Mouse (Mus musculus) heart, embryonic 11.5 days (tissue): ENCODE measurements around the gene Abcc6. TPM values are rescaled to one million over a fixed set of nuclear protein-coding genes. Genes with fewer than 3 reads are reported as not detected.

Experiments used
- ATAC-seq: fragments of 200-750 bp; cut with Nextera tagmentation; replicated peaks from 2 replicates; pipeline ENCODE4 v1.8.0; 2017; ENCODE audit warnings: moderate library complexity; ENCODE audit not compliant: insufficient number of reproducible peaks, low FRiP score, low TSS enrichment
- H3K27ac ChIP-seq: fragments of 300-500 bp; sonication (generic); 2 replicates; pipeline ENCODE4 v1.5.1; 2014; ENCODE audit warnings: mild to moderate bottlenecking, low read depth, low read length
- H3K27me3 ChIP-seq: fragments of 300-500 bp; sonication (generic); 2 replicates; pipeline ENCODE4 v1.6.1; 2014; ENCODE audit warnings: mild to moderate bottlenecking, low read length, mixed read lengths; ENCODE audit not compliant: control insufficient read depth, insufficient read depth
- H3K36me3 ChIP-seq: fragments of 300-500 bp; sonication (generic); 2 replicates; pipeline ENCODE4 v1.6.1; 2014; ENCODE audit warnings: mild to moderate bottlenecking, low read length, moderate library complexity, mixed read lengths; ENCODE audit not compliant: control insufficient read depth, insufficient read depth
- H3K4me1 ChIP-seq: fragments of 300-500 bp; sonication (generic); 2 replicates; pipeline ENCODE4 v1.6.1; 2014; ENCODE audit warnings: low read length; ENCODE audit not compliant: control insufficient read depth, insufficient read depth
- H3K4me2 ChIP-seq: fragments of 300-500 bp; sonication (generic); 2 replicates; pipeline ENCODE4 v1.6.1; 2014; ENCODE audit warnings: mild to moderate bottlenecking, moderate library complexity
- H3K4me3 ChIP-seq: fragments of 300-500 bp; sonication (generic); 2 replicates; pipeline ENCODE4 v1.5.1; 2014; ENCODE audit warnings: low read depth, low read length
- H3K9ac ChIP-seq: fragments of 300-500 bp; sonication (generic); 2 replicates; pipeline ENCODE4 v1.6.1; 2014; ENCODE audit warnings: mild to moderate bottlenecking, low read depth, low read length, moderate library complexity
- H3K9me3 ChIP-seq: fragments of 300-500 bp; sonication (generic); replicated peaks from 2 replicates; pipeline ENCODE4 v1.6.1; 2016; ENCODE audit warnings: low read length; ENCODE audit not compliant: control insufficient read depth
- WGBS: fragments of 180-500 bp; shearing (Covaris S2); extraction: QIAGEN DNeasy Blood & Tissue Kit; methylation state at CpG from one replicate; pipeline ENCODE4 v1.1.7; 2014; ENCODE audit not compliant: insufficient replicate concordance; 5-methylcytosine and 5-hydroxymethylcytosine counted together
- polyA plus RNA-seq: library from polyadenylated mRNA; unstranded; fragments of >200 nt; fragmentation: Nextera tagmentation; extraction: Ambion mirVana; gene quantifications from 2 replicates; pipeline ENCODE4 v1.2.1, GENCODE M21; 2014

The Abcc6 gene
- 0.04 TPM in 2 replicates for polyA plus RNA-seq

DNA sequence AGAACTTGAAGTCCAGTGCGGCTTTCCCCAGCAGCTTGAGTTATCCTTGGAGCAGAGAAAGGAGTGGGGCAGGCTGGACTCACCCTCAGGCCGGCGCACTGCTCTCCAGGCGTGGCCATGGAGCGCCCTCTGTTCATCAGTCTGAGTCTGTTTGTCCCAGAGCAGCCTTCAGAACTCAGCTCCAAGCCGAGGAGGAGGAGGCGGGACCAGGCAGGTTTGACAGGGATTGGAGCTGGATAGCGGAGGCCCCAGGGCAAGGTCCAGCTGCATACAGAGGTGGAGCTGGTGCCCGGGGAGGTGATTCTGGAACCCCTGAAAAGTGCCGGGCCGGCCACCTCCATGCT, at the start of gene Abcc6:
Gene Abcc6, minus strand, starts transcription at position 158 of the 344 bp plus-strand sequence.
- Histone ChIP-seq H3K4me1 (peaks cover 9% of the 10 kb centered on the region), H3K9ac (peak within 1 kb of the TSS; percentile 49; the same call in 1 of the 2 replicates), H3K9me3 (no peaks in the 10 kb centered on the region), H3K27me3 (0 out of 2 replicates have a peak, but pooled peaks cover 3% of the 10 kb centered on the region), H3K4me3 (0 out of 2 replicates have a peak within 1 kb of the TSS, but pooled peaks have one; percentile 10), H3K27ac (no peak within 1 kb of the TSS), H3K4me2 (peak within 1 kb of the TSS; percentile 52), H3K36me3 (no peaks in the 10 kb centered on the region)
- WGBS, result 4% methylated on average over 11 of the region's 11 CpGs
- no peak for ATAC-seq

DNA sequence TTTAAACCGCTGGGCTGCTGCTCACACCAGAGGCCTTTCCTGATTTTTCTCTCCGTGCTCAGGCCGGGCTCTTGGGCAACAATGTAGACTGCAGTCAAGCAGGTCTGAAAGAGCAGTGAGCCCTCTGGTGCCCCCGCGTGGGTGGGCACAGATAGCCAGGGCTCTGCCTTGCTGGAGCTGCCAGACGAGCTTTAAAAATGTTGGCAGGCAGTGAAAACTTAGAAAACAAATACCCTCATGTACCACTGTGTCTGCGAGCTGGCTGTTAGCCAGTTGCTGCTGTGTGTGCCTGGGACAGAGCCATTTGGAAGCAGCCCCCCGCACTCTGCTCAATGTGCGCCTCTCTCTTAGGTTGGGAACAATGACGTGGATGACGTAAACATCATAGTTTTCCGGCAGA, 47.6 kb upstream of the Abcc6 start:
- no peaks in the 10 kb centered on the region for H3K27me3 ChIP-seq
- H3K9me3 ChIP-seq, result no peaks in the 10 kb centered on the region
- peaks cover 29% of the 10 kb centered on the region for H3K36me3 ChIP-seq
- H3K4me3 ChIP-seq, result no peak overlapping the region
- no peak overlapping the region for H3K4me2 ChIP-seq
- 86% methylated on average over 12 of the region's 12 CpGs for WGBS
- no peak for ATAC-seq
- H3K4me1 ChIP-seq, result peaks cover 6% of the 10 kb centered on the region
- no peak overlapping the region for H3K27ac ChIP-seq
- H3K9ac ChIP-seq, result no peak overlapping the region

DNA sequence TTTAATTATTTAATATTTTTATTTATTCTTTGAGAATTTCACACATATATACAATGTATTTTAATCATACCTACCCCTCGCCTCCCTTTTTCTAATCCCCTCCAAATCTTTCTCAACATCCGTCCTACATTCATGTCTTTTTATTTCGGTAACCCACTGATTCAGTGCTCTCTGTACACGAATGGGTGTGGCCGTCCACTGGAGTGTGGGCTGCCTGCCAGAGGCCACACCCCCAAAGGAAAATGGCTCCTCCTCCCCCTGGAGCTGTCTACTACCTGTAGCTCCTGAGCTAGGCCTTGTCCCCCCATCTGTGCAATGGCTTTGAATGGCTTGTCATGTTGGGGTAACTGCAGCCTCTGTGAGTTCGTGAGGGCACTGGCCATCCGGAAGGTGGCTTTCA, 46.7 kb upstream of the Abcc6 start:
- Histone ChIP-seq H3K4me3 (no peak overlapping the region), H3K36me3 (peaks cover 28% of the 10 kb centered on the region), H3K9me3 (no peaks in the 10 kb centered on the region), H3K27ac (no peak overlapping the region), H3K4me1 (no peaks in the 10 kb centered on the region), H3K4me2 (no peak overlapping the region), H3K9ac (no peak overlapping the region), H3K27me3 (no peaks in the 10 kb centered on the region)
- WGBS, result 79% methylated on average over 7 of the region's 7 CpGs
- ATAC-seq, result no peak

DNA sequence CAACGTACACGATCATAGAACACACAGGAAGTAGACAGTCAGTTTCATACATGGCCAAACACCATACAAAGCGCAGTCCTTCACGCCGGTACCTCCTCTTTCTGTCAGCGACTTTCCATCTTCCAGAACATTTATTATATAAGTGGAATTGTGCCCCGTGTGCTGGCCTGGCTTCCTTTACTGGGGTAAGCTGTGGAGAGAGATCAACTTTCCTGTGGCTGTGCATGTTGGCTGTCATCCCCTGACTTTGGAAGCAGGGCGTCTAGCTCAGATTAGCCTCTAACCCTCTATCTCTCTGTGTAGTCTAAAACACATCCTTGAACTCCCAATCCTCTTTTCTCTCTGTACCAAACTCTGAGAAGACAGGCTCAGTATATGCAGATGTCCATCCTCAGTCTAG, 38.7 kb upstream of the Abcc6 start:
- Histone ChIP-seq H3K9ac (no peak overlapping the region), H3K4me2 (no peak overlapping the region), H3K27me3 (no peaks in the 10 kb centered on the region), H3K36me3 (peaks cover 36% of the 10 kb centered on the region), H3K4me1 (no peaks in the 10 kb centered on the region), H3K9me3 (no peaks in the 10 kb centered on the region), H3K27ac (no peak overlapping the region), H3K4me3 (no peak overlapping the region)
- 92% methylated on average over 8 of the region's 8 CpGs for WGBS
- no peak for ATAC-seq

DNA sequence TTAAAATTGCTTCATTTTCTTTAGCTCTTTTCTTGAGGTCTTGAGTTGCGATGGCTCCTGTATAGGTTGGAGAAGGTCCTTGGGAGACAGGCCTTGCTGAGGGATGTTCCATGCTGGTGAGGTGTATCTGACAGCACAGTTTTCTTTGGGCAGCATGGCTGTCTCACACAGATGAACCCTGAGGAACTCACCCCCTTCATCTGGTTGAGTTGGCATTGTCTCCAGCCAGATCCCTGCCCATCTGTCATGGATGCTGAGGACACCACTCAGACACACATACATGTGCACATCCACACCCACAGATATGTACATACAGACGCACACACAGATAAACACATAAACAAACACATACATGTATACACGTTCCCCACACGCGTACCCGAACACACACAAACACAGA, 33.2 kb upstream of the Abcc6 start:
- H3K9ac ChIP-seq, result no peak overlapping the region
- H3K36me3 ChIP-seq, result peaks cover 27% of the 10 kb centered on the region
- no peaks in the 10 kb centered on the region for H3K27me3 ChIP-seq
- H3K4me2 ChIP-seq, result no peak overlapping the region
- H3K27ac ChIP-seq, result no peak overlapping the region
- no peak overlapping the region for H3K4me3 ChIP-seq
- ATAC-seq, result no peak
- H3K9me3 ChIP-seq, result no peaks in the 10 kb centered on the region
- WGBS, result 94% methylated on average over 6 of the region's 6 CpGs
- H3K4me1 ChIP-seq, result no peaks in the 10 kb centered on the region; the same call in 1 of the 2 replicates

DNA sequence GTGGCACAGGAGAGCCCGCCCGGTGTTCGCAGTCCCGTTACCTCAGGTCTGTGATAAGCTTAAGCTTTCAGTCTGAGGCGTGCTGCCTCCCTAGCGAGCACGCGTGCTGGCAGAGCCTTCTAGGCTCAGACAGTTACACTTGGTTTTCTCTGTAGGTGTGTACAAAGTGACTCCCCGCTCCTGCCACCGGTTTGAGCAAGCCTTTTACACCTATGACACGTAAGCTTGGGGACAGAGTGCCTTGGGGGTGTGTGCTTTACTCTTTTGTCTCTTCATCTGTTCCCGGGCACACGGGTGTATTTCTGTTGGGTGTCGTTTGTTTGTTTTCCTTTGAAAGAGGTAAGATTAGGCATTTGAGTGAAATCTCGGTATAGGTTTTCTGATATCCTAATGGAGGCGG, 31.5 kb upstream of the Abcc6 start:
- WGBS, result 92% methylated on average over 16 of the region's 16 CpGs
- no peak for ATAC-seq
- Histone ChIP-seq H3K9me3 (no peaks in the 10 kb centered on the region), H3K27me3 (no peaks in the 10 kb centered on the region), H3K9ac (no peak overlapping the region), H3K4me3 (no peak overlapping the region), H3K4me2 (no peak overlapping the region), H3K27ac (no peak overlapping the region), H3K36me3 (peaks cover 29% of the 10 kb centered on the region), H3K4me1 (no peaks in the 10 kb centered on the region; the same call in 1 of the 2 replicates)

GRCm38 (mm10) chr7:46060688-46061087, 30.6 kb upstream of the Abcc6 start:
- ATAC-seq, result no peak
- Histone ChIP-seq H3K4me1 (no peaks in the 10 kb centered on the region; the same call in 1 of the 2 replicates), H3K36me3 (peaks cover 31% of the 10 kb centered on the region), H3K9ac (no peak overlapping the region), H3K4me2 (no peak overlapping the region), H3K27ac (no peak overlapping the region), H3K9me3 (no peaks in the 10 kb centered on the region), H3K27me3 (no peaks in the 10 kb centered on the region), H3K4me3 (no peak overlapping the region)
- 93% methylated on average over 8 of the region's 8 CpGs for WGBS

DNA sequence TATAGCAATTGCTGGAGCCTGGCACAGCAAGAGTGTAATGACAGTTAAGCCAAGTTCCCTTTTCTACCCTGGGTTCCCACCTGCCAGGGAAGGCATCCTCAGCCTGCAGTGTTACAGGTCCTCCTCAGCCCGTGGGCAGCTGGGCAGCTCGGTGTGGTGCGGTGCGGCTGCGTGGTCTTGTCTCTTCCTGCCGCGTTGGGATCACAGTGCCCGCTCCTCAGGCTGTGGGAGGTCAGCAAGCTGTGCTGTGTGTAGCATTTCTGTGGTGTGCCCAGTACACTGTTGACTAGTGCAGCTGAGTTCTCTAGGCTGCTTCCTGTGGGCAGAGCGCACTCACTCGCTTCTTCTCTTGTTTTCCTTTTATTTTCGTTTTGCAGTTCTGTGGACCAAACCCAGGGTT, 28.8 kb upstream of the Abcc6 start:
- Histone ChIP-seq H3K36me3 (peaks cover 29% of the 10 kb centered on the region), H3K9ac (no peak overlapping the region), H3K4me3 (no peak overlapping the region), H3K9me3 (no peaks in the 10 kb centered on the region), H3K27ac (no peak overlapping the region), H3K4me2 (no peak overlapping the region), H3K4me1 (no peaks in the 10 kb centered on the region; the same call in 1 of the 2 replicates), H3K27me3 (no peaks in the 10 kb centered on the region)
- WGBS, result 89% methylated on average over 11 of the region's 11 CpGs
- ATAC-seq, result no peak

DNA sequence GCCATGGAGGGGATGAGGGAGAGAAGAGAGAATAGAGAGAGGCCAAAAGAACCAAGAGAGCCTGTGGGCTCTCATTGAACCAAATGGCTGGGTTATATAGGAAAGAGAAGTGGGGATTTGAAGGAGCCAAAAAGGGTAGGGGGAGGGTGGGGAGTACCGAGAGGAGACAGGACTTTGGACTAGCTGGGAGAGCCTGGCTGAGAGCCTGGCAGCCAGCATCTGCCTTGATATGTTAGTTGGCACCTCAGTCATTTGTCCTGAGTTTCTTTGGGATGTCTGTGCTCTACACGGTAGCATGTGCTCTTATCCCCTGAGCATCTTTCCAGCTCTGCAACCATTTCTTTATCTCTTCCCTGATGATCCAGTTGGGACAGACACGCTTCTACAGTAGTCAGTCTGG, 23.5 kb upstream of the Abcc6 start:
- Histone ChIP-seq H3K9me3 (no peaks in the 10 kb centered on the region), H3K4me1 (no peaks in the 10 kb centered on the region), H3K4me2 (no peak overlapping the region), H3K4me3 (no peak overlapping the region), H3K9ac (no peak overlapping the region), H3K27ac (no peak overlapping the region), H3K36me3 (peaks cover 21% of the 10 kb centered on the region), H3K27me3 (no peaks in the 10 kb centered on the region)
- no peak for ATAC-seq
- WGBS, result 85% methylated on average over 3 of the region's 3 CpGs
